Mouse (Mus musculus) embryonic fibroblast, embryonic 13.5 days (primary cell): ENCODE measurements at regions not wholly inside any gene's neighbourhood (a gene's known extent, or its start where the extent isn't known, plus 50 kb on each side); places are given as distances from the start of the nearest gene placed in this dataset.

Experiments used
- H3K27ac ChIP-seq: 2 replicates; pipeline ENCODE4 v1.5.1; 2012; ENCODE audit warnings: low read length, control low read depth, inconsistent platforms; ENCODE audit not compliant: insufficient read depth
- H3K4me1 ChIP-seq: 2 replicates; pipeline ENCODE4 v1.6.1; 2011; ENCODE audit warnings: low read length; ENCODE audit not compliant: control insufficient read depth, insufficient read depth
- H3K4me3 ChIP-seq: 2 replicates; pipeline ENCODE4 v1.5.1; 2011; ENCODE audit warnings: mild to moderate bottlenecking, control low read depth, low read length; ENCODE audit not compliant: insufficient read depth
- CTCF ChIP-seq: IDR thresholded peaks from 2 replicates; pipeline ENCODE4 v1.5.1; 2011; ENCODE audit warnings: mild to moderate bottlenecking, control low read depth, low read length, moderate library complexity, borderline replicate concordance; ENCODE audit not compliant: insufficient read depth
- POLR2A ChIP-seq: IDR thresholded peaks from 2 replicates; pipeline ENCODE4 v1.6.1; 2011; ENCODE audit warnings: low read depth, mild to moderate bottlenecking, control low read depth, low read length, moderate library complexity

DNA sequence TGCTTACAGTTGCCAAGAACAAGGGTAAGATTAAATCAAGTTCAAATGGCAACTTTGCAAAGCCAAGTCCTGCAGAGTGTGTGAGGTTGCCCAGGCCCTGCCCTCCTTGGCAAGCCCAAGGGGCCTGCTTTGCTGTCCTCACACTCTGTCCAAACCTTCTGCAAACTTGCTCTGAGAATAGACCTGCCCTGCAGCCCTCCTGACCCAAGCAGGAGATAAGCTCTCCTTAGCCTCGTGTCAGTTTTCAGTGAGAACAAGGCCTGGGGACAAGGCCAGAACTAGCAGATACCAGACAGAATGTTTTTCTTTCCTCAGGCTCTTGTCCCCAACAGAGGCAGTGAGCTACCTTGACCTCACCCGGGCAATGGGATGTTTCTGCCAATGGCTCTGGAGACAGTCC lies 156.7 kb upstream of the Il12b start:
- no peak overlapping the region for H3K27ac ChIP-seq
- no peaks in the 10 kb centered on the region for H3K4me1 ChIP-seq
- no peak overlapping the region for H3K4me3 ChIP-seq
- no peak for TF ChIP-seq CTCF
- no peak for TF ChIP-seq POLR2A

DNA sequence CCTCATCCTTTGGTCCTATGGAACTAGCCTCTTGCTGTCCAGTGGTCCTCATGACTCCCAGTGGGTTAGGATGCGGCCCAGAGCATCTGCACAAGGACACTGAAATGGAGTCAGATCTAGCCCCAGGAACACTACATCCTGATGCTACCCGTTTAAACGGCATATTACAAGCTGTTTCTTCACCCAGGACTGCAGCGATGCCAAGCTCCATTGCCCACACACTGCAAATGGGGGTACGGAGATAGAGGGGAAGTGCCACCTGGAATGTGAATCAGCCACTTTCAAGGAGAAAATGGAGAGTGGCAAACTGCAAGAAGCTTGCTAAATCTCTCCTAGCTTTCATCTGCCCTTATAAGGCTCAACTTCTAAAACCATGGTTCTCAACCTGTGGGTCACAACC lies 148.0 kb upstream of the Il12b start:
- Histone ChIP-seq H3K27ac (no peak overlapping the region), H3K4me1 (no peaks in the 10 kb centered on the region), H3K4me3 (no peak overlapping the region)
- TF ChIP-seq CTCF (no peak), POLR2A (no peak)

DNA sequence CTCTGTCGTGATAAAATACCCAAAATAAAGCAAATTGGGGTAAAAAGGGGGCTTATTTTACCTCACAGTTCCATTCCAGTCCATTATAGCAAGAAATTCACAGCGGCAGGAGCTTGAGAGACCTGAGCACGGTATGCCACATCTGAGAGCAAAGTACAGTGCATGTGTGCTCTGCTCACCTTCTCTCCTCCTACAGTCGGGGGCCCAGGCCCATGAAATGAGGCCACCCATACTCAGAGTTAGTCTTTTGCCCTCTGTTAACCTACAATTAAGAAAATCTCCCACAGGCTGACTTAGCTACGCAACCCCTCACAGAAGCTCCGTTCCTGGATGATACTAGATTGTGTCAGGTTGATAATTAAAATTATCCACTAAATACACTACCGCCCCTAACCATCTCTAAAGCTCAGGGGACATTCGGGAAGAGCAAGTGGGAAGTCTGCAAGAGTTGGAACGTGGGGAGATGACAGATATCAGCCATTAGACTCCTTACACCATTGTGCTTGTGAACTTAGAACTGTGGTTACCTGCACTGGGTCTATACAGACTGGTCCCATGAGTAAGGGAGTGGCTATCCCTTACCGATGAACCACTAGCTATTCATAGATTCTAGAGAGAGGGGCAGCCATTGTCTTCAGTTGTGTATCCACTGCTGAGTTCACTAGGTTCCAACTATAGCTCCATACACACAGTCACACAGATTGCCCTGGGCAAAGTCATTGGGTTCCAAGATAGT lies 139.3 kb upstream of the Il12b start:
- no peak overlapping the region for H3K27ac ChIP-seq

DNA sequence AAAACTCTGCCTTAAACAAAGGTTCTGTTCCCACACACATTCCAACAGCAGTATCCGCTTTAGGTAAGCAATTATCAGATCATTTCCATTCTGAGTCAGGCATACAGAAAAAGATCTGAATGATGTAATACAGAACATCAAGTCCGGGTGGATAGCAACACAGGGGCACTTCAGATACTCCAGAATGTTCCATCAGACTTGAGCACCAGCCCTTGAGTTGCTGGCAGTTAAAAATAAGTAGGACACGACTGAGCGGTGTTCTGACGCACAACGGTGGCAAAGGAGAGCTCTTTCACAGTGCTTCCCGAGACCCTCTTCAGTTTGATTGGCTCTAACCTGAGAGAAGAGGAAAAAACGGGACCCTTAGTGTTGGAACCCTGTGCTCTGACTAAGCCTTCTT lies 138.2 kb upstream of the Il12b start:
- Histone ChIP-seq H3K4me3 (no peak overlapping the region), H3K27ac (no peak overlapping the region), H3K4me1 (no peaks in the 10 kb centered on the region)
- TF ChIP-seq CTCF (no peak), POLR2A (no peak)

More for the DNA sequence above, 139.3 kb upstream of the Il12b start:
- no peaks in the 10 kb centered on the region for H3K4me1 ChIP-seq
- TF ChIP-seq CTCF (no peak), POLR2A (no peak)
- H3K4me3 ChIP-seq: no peak overlapping the region

GRCm38 (mm10) chr11:44262571-44262970 lies 137.3 kb upstream of the Il12b start:
- Histone ChIP-seq H3K4me1 (no peaks in the 10 kb centered on the region), H3K27ac (no peak overlapping the region), H3K4me3 (no peak overlapping the region)
- TF ChIP-seq POLR2A: no peak

DNA sequence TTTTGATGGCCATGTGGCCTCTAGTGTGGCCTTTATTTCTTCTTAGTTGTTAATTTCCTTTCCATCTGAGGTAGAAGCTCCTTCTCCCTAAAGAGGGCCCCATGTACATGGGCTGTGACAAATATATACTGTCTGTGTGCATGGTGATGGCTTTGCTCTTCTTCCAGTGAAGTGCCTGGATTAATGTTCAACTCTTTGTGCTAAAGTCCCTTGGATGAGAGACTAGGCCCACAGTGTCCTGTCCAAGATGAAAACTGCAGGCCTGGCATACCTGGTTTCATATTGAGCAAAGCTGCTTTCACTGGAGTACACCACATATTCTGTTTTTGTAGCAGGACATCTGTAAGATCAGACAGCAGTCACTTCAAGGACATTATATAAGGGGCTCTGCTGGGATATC lies 127.6 kb upstream of the Il12b start:
- no peak overlapping the region for H3K27ac ChIP-seq
- TF ChIP-seq CTCF (no peak), POLR2A (no peak)
- no peak overlapping the region for H3K4me3 ChIP-seq
- no peaks in the 10 kb centered on the region for H3K4me1 ChIP-seq

- Histone ChIP-seq H3K4me1 (no peaks in the 10 kb centered on the region), H3K4me3 (no peak overlapping the region), H3K27ac (no peak overlapping the region)
- no peak for TF ChIP-seq CTCF
- TF ChIP-seq POLR2A: no peak
Observed at GRCm38 (mm10) chr11:44278521-44279208, 121.2 kb upstream of the Il12b start.

DNA sequence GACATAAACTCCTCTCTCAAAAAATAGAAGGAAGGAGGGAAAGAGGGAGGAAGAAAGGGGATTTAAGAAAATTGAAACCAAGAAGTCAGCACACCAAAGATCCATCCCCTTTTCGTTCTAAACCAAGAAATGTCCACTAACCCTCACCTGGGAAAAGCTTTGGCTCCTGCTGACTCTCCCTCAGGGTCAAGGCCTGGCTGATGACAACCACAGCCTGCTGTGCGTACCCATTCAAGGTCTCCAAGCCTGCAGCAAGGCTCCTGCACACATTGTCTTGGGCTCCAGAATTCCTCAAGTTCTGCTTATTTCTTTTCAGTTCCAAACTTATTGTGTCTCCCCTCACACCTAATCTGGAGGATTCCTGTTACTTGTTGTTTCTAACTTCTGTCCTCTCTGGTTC lies 113.9 kb upstream of the Il12b start:
- Histone ChIP-seq H3K27ac (no peak overlapping the region), H3K4me3 (no peak overlapping the region), H3K4me1 (no peaks in the 10 kb centered on the region)
- TF ChIP-seq CTCF (no peak), POLR2A (no peak)

GRCm38 (mm10) chr11:44288825-44289224 lies 111.0 kb upstream of the Il12b start:
- TF ChIP-seq CTCF: no peak
- no peak overlapping the region for H3K4me3 ChIP-seq
- no peak overlapping the region for H3K27ac ChIP-seq
- H3K4me1 ChIP-seq: no peaks in the 10 kb centered on the region

DNA sequence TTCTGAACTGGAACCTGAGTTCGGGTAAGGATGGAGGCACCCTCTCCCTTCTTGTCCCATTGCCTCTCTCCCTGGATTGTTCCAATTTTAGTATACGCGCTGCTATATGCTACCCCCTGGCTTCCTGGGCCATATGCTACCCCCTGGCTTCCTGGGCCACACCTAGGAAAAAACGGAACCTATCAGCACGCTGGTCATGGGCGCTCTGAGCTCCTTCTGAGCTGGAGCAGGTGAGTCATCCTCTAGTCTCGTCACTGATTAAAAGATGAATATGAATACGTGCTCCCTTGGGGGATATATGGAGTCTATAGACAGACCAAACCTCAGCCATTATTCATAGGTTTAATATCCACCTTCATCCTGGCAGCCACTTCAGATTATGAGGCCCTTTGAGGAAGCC lies 96.1 kb upstream of the Il12b start:
- Histone ChIP-seq H3K4me3 (no peak overlapping the region), H3K4me1 (peaks cover 8% of the 10 kb centered on the region), H3K27ac (no peak overlapping the region; the same call in 1 of the 2 replicates)
- TF ChIP-seq POLR2A (no peak), CTCF (no peak)

- Histone ChIP-seq H3K27ac (no peak overlapping the region), H3K4me3 (no peak overlapping the region), H3K4me1 (no peaks in the 10 kb centered on the region)
- TF ChIP-seq POLR2A (no peak), CTCF (no peak)
Observed at GRCm38 (mm10) chr11:44316061-44316460, 83.8 kb upstream of the Il12b start.
